Mouse (Mus musculus) MEL (cell line): ENCODE results near the gene Ptprr. TPM values are rescaled to one million over a fixed set of nuclear protein-coding genes. Genes with fewer than 3 reads are reported as not detected.

ENCODE experiments used
- DNase-seq: peaks from one replicate; pipeline ENCODE4 v3.0.0; 2011; ENCODE audit warnings: low read depth, low spot score
- H3K27ac ChIP-seq: 2 replicates; pipeline ENCODE4 v1.5.1; 2012; ENCODE audit warnings: low read depth, mild to moderate bottlenecking, control low read depth, low read length, moderate library complexity; ENCODE audit not compliant: control insufficient read depth
- H3K27me3 ChIP-seq, 2 experiments: fragments of 150-350 bp in 1 of 2; sonication (generic) in 1 of 2; 2 replicates each; pipeline ENCODE4 v1.6.1; 2012; ENCODE audit warnings: low read length in 2 of 2, mild to moderate bottlenecking in 2 of 2, improper control_type of control experiment in 1 of 2, moderate library complexity in 1 of 2; ENCODE audit not compliant: insufficient read depth in 2 of 2, control insufficient read depth in 1 of 2
- H3K36me3 ChIP-seq, 2 experiments: 2 replicates each; pipeline ENCODE4 v1.6.1; 2012 to 2014; ENCODE audit warnings: low read length in 2 of 2, improper control_type of control experiment in 1 of 2, inconsistent platforms in 1 of 2, mild to moderate bottlenecking in 1 of 2; ENCODE audit not compliant: insufficient read depth in 2 of 2, control insufficient read depth in 1 of 2
- H3K4me1 ChIP-seq, 2 experiments: fragments of 150-350 bp in 1 of 2; sonication (generic) in 1 of 2; 2 replicates each; pipeline ENCODE4 v1.6.1; 2012; ENCODE audit warnings: low read length in 2 of 2, improper control_type of control experiment in 1 of 2, mild to moderate bottlenecking in 1 of 2; ENCODE audit not compliant: insufficient read depth in 2 of 2, control insufficient read depth in 1 of 2
- H3K4me3 ChIP-seq, 2 experiments: fragments of 150-350 bp in 1 of 2; sonication (generic) in 1 of 2; 2 replicates each; pipeline ENCODE4 v1.5.1; 2012; ENCODE audit warnings: low read depth in 2 of 2, low read length in 2 of 2, mild to moderate bottlenecking in 2 of 2, moderate library complexity in 2 of 2, control low read depth in 1 of 2, improper control_type of control experiment in 1 of 2; ENCODE audit not compliant: control insufficient read depth in 1 of 2, insufficient read depth in 1 of 2
- H3K79me2 ChIP-seq: 2 replicates; pipeline ENCODE4 v1.6.1; 2012; ENCODE audit warnings: mild to moderate bottlenecking, low read length, moderate library complexity; ENCODE audit not compliant: control insufficient read depth, poor library complexity, insufficient read depth
- H3K9ac ChIP-seq: 2 replicates; pipeline ENCODE4 v1.6.1; 2012; ENCODE audit warnings: low read depth, mild to moderate bottlenecking, control low read depth, low read length, moderate library complexity; ENCODE audit not compliant: control insufficient read depth, poor library complexity, severe bottlenecking
- H3K9me3 ChIP-seq: fragments of 150-350 bp; sonication (generic); replicated peaks from 2 replicates; pipeline ENCODE4 v1.6.1; 2012; ENCODE audit warnings: mild to moderate bottlenecking, low read length, improper control_type of control experiment, moderate library complexity; ENCODE audit not compliant: insufficient read depth
- CHD1 ChIP-seq: IDR thresholded peaks from 2 replicates; pipeline ENCODE4 v1.6.1; 2012; ENCODE audit warnings: low read depth, mild to moderate bottlenecking, inconsistent platforms, low read length, improper control_type of control experiment
- ELF1 ChIP-seq: IDR thresholded peaks from 2 replicates; pipeline ENCODE4 v1.6.1; 2014; ENCODE audit warnings: low read depth, mild to moderate bottlenecking, inconsistent platforms, low read length, improper control_type of control experiment, moderate library complexity
- ETS1 ChIP-seq: IDR thresholded peaks from 2 replicates; pipeline ENCODE4 v1.6.1; 2012; ENCODE audit warnings: low read depth, mild to moderate bottlenecking, inconsistent platforms, low read length, improper control_type of control experiment, moderate library complexity
- GABPA ChIP-seq: IDR thresholded peaks from 2 replicates; pipeline ENCODE4 v1.6.1; 2012; ENCODE audit warnings: low read depth, mild to moderate bottlenecking, inconsistent platforms, low read length, improper control_type of control experiment, moderate library complexity
- HCFC1 ChIP-seq: IDR thresholded peaks from 2 replicates; pipeline ENCODE4 v1.6.1; 2012; ENCODE audit warnings: low read depth, mild to moderate bottlenecking, inconsistent platforms, low read length, improper control_type of control experiment, moderate library complexity
- KAT2A ChIP-seq: conservative IDR thresholded peaks from 2 replicates; pipeline ENCODE4 v1.6.1; 2012; ENCODE audit warnings: low read depth, low read length, improper control_type of control experiment, inconsistent platforms
- MAFK ChIP-seq: IDR thresholded peaks from 2 replicates; pipeline ENCODE4 v1.6.1; 2011; ENCODE audit warnings: low read depth, mild to moderate bottlenecking, low read length, improper control_type of control experiment, borderline replicate concordance
- MAX ChIP-seq: IDR thresholded peaks from 2 replicates; pipeline ENCODE4 v1.6.1; 2011; ENCODE audit warnings: low read length, improper control_type of control experiment
- MAZ ChIP-seq: IDR thresholded peaks from 2 replicates; pipeline ENCODE4 v1.6.1; 2012; ENCODE audit warnings: low read depth, mild to moderate bottlenecking, inconsistent platforms, low read length, improper control_type of control experiment
- MXI1 ChIP-seq: IDR thresholded peaks from 2 replicates; pipeline ENCODE4 v1.6.1; 2011; ENCODE audit warnings: mild to moderate bottlenecking, low read depth, low read length, improper control_type of control experiment
- MYB ChIP-seq: IDR thresholded peaks from 2 replicates; pipeline ENCODE4 v1.6.1; 2011; ENCODE audit warnings: mild to moderate bottlenecking, low read depth, low read length, improper control_type of control experiment
- POLR2AphosphoS2 ChIP-seq: IDR thresholded peaks from 2 replicates; pipeline ENCODE4 v1.6.1; 2011; ENCODE audit warnings: low read length, improper control_type of control experiment
- RAD21 ChIP-seq: IDR thresholded peaks from 2 replicates; pipeline ENCODE4 v1.6.1; 2011; ENCODE audit warnings: mild to moderate bottlenecking, low read depth, low read length, improper control_type of control experiment
- RCOR1 ChIP-seq: IDR thresholded peaks from 2 replicates; pipeline ENCODE4 v1.6.1; 2012; ENCODE audit warnings: low read depth, mild to moderate bottlenecking, inconsistent platforms, low read length, improper control_type of control experiment
- SIN3A ChIP-seq: IDR thresholded peaks from 2 replicates; pipeline ENCODE4 v1.6.1; 2012; ENCODE audit warnings: low read length, improper control_type of control experiment, inconsistent platforms
- TCF12 ChIP-seq: IDR thresholded peaks from 2 replicates; pipeline ENCODE4 v1.6.1; 2014; ENCODE audit warnings: low read depth, mild to moderate bottlenecking, inconsistent platforms, low read length, improper control_type of control experiment, moderate library complexity
- UBTF ChIP-seq: IDR thresholded peaks from 2 replicates; pipeline ENCODE4 v1.6.1; 2012; ENCODE audit warnings: low read depth, mild to moderate bottlenecking, inconsistent platforms, low read length, improper control_type of control experiment, moderate library complexity, borderline replicate concordance; ENCODE audit not compliant: insufficient read depth
- USF1 ChIP-seq: IDR thresholded peaks from 2 replicates; pipeline ENCODE4 v1.6.1; 2014; ENCODE audit warnings: low read depth, mild to moderate bottlenecking, inconsistent platforms, low read length, improper control_type of control experiment, moderate library complexity
- ZKSCAN1 ChIP-seq: IDR thresholded peaks from 2 replicates; pipeline ENCODE4 v1.6.1; 2012; ENCODE audit warnings: low read depth, mild to moderate bottlenecking, inconsistent platforms, low read length, improper control_type of control experiment, moderate library complexity
- ZMIZ1 ChIP-seq: IDR thresholded peaks from 2 replicates; pipeline ENCODE4 v1.6.1; 2012; ENCODE audit warnings: low read depth, mild to moderate bottlenecking, inconsistent platforms, low read length, improper control_type of control experiment, moderate library complexity
- polyA plus RNA-seq, 2 experiments: library from polyadenylated mRNA; stranded (reverse) in 1 of 2; unstranded in 1 of 2; fragments of >175 nt in 1 of 2; fragments of >200 nt in 1 of 2; gene quantifications; 2 replicates each; pipeline versions ENCODE4 v1.2.1 to v1.2.4; 2012; ENCODE audit warnings: low replicate concordance in 2 of 2, low read depth in 1 of 2; ENCODE audit not compliant: insufficient read length in 2 of 2, insufficient read depth in 1 of 2, missing spikeins in 1 of 2
- total RNA-seq: library from RNA; depleted of rRNA; stranded (reverse); fragments of 300-350 nt; gene quantifications from 2 replicates; pipeline ENCODE4 v1.2.3, GENCODE M21; 2012

The Ptprr gene
- total and polyA plus RNA-seq, 3 experiments = not detected

DNA sequence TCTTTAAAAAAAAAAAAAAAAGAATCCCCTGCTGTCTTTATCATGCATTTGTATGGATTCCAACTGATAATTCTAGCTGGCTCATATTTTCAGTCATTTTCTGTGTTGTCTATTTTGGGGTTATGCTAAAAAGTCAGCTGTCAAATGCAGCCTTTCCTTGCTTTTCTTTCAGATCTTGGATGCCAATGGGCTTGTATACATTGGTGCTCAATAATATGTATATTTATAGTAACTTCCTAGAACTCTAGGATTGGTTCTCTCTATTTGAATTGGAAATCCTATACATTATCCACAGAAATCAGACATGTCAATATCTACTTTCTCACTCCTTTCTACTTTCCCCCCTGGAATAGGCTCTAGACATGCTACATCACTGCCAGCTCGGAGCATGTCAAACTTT is 90.7 kb downstream of the Ptprr start:
- H3K4me3 ChIP-seq = no peak overlapping the region
- no peaks in the 10 kb centered on the region for H3K9me3 ChIP-seq
- H3K9ac ChIP-seq = no peak overlapping the region
- H3K79me2 ChIP-seq = no peaks in the 10 kb centered on the region
- no peak overlapping the region for H3K27ac ChIP-seq
- no peaks in the 10 kb centered on the region for H3K36me3 ChIP-seq
- TF ChIP-seq MAZ (no peak), USF1 (no peak), MAFK (no peak), GABPA (no peak), RCOR1 (no peak), ETS1 (no peak), HCFC1 (no peak)
- DNase-seq = no peak
- H3K27me3 ChIP-seq = no peaks in the 10 kb centered on the region
- H3K4me1 ChIP-seq = no peaks in the 10 kb centered on the region

DNA sequence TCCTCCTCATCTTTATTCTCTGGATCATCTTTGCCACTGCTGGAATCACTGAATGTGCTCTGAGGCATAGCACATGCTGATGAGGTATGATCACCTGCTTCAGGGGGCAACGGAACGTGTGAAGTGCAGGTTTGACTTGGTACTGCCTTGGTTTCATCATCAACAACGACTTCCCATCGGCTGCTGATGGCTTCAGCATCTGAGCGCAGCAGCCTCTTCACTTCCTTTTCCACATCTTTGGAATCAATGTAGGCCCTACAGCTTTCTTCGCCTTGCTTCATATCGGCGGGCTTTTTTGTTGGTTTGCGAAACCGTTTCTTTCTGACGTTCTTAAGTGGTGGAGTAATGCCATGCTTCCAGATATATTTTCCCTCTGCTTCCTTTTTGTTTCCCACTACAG is 94.9 kb downstream of the Ptprr start:
- Histone ChIP-seq H3K4me3 (no peak overlapping the region), H3K9me3 (no peaks in the 10 kb centered on the region), H3K27ac (no peak overlapping the region), H3K79me2 (no peaks in the 10 kb centered on the region), H3K4me1 (no peaks in the 10 kb centered on the region), H3K9ac (no peak overlapping the region), H3K27me3 (no peaks in the 10 kb centered on the region), H3K36me3 (no peaks in the 10 kb centered on the region)
- no peak for DNase-seq
- TF ChIP-seq RAD21 = no peak
- TF ChIP-seq CHD1 = no peak
- no peak for TF ChIP-seq ZKSCAN1
- no peak for TF ChIP-seq TCF12
- no peak for TF ChIP-seq SIN3A
- TF ChIP-seq ELF1 = no peak
- no peak for TF ChIP-seq UBTF
- no peak for TF ChIP-seq RCOR1
- no peak for TF ChIP-seq KAT2A
- TF ChIP-seq MYB = no peak
- no peak for TF ChIP-seq MAX
- TF ChIP-seq ZMIZ1 = no peak
- no peak for TF ChIP-seq USF1
- TF ChIP-seq POLR2AphosphoS2 = no peak
- TF ChIP-seq MXI1 = no peak
